In the genomic region with DNA sequence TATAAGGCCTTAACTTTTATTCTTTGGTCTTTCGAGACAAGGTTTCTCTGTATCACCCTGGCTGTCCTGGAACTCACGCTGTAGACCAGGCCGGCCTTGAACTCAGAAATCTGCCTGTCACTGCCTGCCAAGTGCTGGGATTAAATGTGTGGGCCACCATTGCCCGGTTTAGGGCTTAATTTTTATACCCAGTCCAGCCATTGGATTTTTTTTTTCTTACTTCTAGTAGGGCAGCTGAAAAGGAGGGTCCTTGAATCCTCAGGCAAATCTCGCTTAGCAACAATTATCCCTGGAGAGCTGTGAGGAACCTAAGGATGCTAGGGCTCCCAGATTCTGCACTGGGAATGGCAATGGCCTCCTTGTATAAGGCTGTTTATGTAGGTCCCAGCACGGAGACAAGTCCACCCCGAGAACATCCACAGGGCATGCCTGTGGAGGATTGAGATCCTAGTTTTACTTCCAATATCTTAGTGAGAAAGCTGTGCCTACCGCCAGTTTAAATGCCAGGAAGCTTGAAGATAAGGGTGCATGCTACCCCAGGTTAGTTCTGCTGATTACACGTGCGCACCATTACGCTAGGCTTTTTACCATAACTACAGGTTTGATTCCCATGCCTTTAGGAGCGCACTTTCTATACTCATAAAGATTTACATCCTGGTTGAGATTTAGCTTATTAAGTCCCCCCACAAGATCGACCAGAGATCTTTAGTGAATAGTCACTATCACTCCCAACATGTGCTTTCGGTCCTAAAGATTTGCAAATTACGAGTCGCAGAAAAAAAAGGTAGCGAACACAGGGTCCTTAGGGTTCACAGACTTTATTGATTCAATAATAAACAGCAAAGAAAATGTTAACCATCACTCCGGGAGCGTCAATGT, we compare ENCODE assay signal across 8 mouse cellular contexts. TPM values are rescaled to one million over a fixed set of nuclear protein-coding genes. Genes with fewer than 3 reads are reported as not detected.
DNase-seq lines count a peak whose midpoint lies in the region; ATAC-seq and TF ChIP-seq lines count a peak whose summit lies in the region.

No protein-coding gene starts in this region.

- 19% methylated on average over 19 of the region's 19 CpGs for WGBS in heart, embryonic 14.5 days
- 15% methylated on average over 19 of the region's 19 CpGs for WGBS in forebrain, postnatal 0 days

- peaks cover 13% of the 10 kb centered on the region for H3K36me3 ChIP-seq in heart, embryonic 14.5 days (ENCODE audit: control insufficient read depth, insufficient read depth, low read length)
- peaks cover 0 to 32% of the 10 kb centered on the region in 2 experiments; a peak in 2 of 4 replicates for H3K36me3 ChIP-seq in MEL (ENCODE audit: control insufficient read depth in 1 of 2, insufficient read depth in 2 of 2, low read length in 2 of 2)
- H3K36me3 ChIP-seq in forebrain, postnatal 0 days (ENCODE audit: insufficient read depth), result 0 out of 2 replicates have a peak, but pooled peaks cover 5% of the 10 kb centered on the region

- DNase-seq in heart, postnatal 25 days (ENCODE audit: low spot score), result no peak
- DNase-seq in MEL (ENCODE audit: low read depth, low spot score), result peak; percentile 64
- no peak for DNase-seq in forebrain, postnatal 0 days
- DNase-seq in cerebellum, postnatal 36 days, result no peak
- DNase-seq in left cerebral cortex, adult 18-20 months (ENCODE audit: low spot score in 2 of 2), result no peak
- no peak for DNase-seq in layer of hippocampus, postnatal 36 days

- no peak for ATAC-seq in heart, embryonic 14.5 days (ENCODE audit: insufficient number of reproducible peaks, insufficient read depth, low FRiP score, low read depth)
- no peak for ATAC-seq in forebrain, postnatal 0 days
- ATAC-seq in megakaryocyte-erythroid progenitor cell, adult 5-6 weeks (replicated peaks; ENCODE audit: low FRiP score, low TSS enrichment, poor library complexity, severe bottlenecking), result peak; percentile 34

- peak; percentile 41 to 52; a peak in 3 of 4 replicates for TF ChIP-seq POLR2A in MEL (IDR thresholded peaks at IDR 0.05; ENCODE audit: control insufficient read depth in 1 of 2, insufficient read depth in 1 of 2, low read depth in 1 of 2, low read length in 2 of 2, poor library complexity in 1 of 2)

- peaks cover 4 to 11% of the 10 kb centered on the region in 2 experiments for H3K4me1 ChIP-seq in heart, embryonic 14.5 days (ENCODE audit: control insufficient read depth in 2 of 2, insufficient read depth in 2 of 2, low read length in 2 of 2)
- H3K4me1 ChIP-seq in MEL (ENCODE audit: control insufficient read depth in 1 of 2, insufficient read depth in 2 of 2, low read length in 2 of 2), result peaks cover 0 to 13% of the 10 kb centered on the region in 2 experiments; a peak in 1 of 4 replicates
- peaks cover 5% of the 10 kb centered on the region; the same call in 1 of the 2 replicates for H3K4me1 ChIP-seq in forebrain, postnatal 0 days (ENCODE audit: insufficient read depth)

- H3K4me3 ChIP-seq in heart, embryonic 14.5 days (ENCODE audit: control insufficient read depth in 1 of 2, insufficient read depth in 1 of 2, low read depth in 1 of 2, low read length in 2 of 2), result peak overlapping the region; percentile 78 to 82
- H3K4me3 ChIP-seq in MEL (ENCODE audit: control insufficient read depth in 1 of 2, insufficient read depth in 1 of 2, low read depth in 2 of 2, low read length in 2 of 2), result peak overlapping the region; percentile 75 to 85
- peak overlapping the region; percentile 59 for H3K4me3 ChIP-seq in forebrain, postnatal 0 days (ENCODE audit: low read depth, low read length)

- TF ChIP-seq CTCF in MEL (IDR thresholded peaks at IDR 0.05 in 2 of 3, conservative IDR thresholded peaks at IDR 0.05 in 1 of 3; ENCODE audit: control insufficient read depth in 1 of 3, insufficient read depth in 1 of 3, low read depth in 2 of 3, low read length in 3 of 3, poor library complexity in 1 of 3, severe bottlenecking in 1 of 3), result no peak
- TF ChIP-seq CTCF in forebrain, postnatal 0 days (IDR thresholded peaks at IDR 0.05; ENCODE audit: low read depth), result no peak

- intact Hi-C loops in heart, postnatal 25 days (cut with DNase I), result loop anchor here (5.0 kb wide), 1 partner anchor 46 kb away; no protein-coding TSS in a partner anchor

- no peaks in the 10 kb centered on the region for H3K9me3 ChIP-seq in heart, embryonic 14.5 days (ENCODE audit: control insufficient read depth, low read length)
- H3K9me3 ChIP-seq in MEL (replicated peaks; ENCODE audit: insufficient read depth, low read length), result no peaks in the 10 kb centered on the region
- H3K9me3 ChIP-seq in forebrain, postnatal 0 days (ENCODE audit: low read length), result no peaks in the 10 kb centered on the region

- peak overlapping the region; percentile 63 to 82 for H3K27ac ChIP-seq in heart, embryonic 14.5 days (replicated peaks in 1 of 2; ENCODE audit: control insufficient read depth in 1 of 2, insufficient read depth in 1 of 2, low read depth in 2 of 2, low read length in 2 of 2)
- peak overlapping the region; percentile 91 for H3K27ac ChIP-seq in MEL (ENCODE audit: control insufficient read depth, low read depth, low read length)
- H3K27ac ChIP-seq in forebrain, postnatal 0 days (ENCODE audit: low read depth, low read length), result peak overlapping the region; percentile 85

- H3K4me2 ChIP-seq in heart, embryonic 14.5 days (ENCODE audit: low read length), result peak overlapping the region; percentile 90
- H3K4me2 ChIP-seq in forebrain, postnatal 0 days (ENCODE audit: low read depth), result peak overlapping the region; percentile 85

- no peak for TF ChIP-seq RAD21 in MEL (IDR thresholded peaks at IDR 0.05; ENCODE audit: low read depth, low read length)

- no peak for TF ChIP-seq EP300 in MEL (IDR thresholded peaks at IDR 0.05; ENCODE audit: low read depth in 1 of 2, low read length in 2 of 2)

- peak overlapping the region; percentile 90 for H3K9ac ChIP-seq in heart, embryonic 14.5 days (ENCODE audit: low read length)
- peak overlapping the region; percentile 94 for H3K9ac ChIP-seq in MEL (ENCODE audit: control insufficient read depth, low read depth, low read length, poor library complexity, severe bottlenecking)
- peak overlapping the region; percentile 63 for H3K9ac ChIP-seq in forebrain, postnatal 0 days

- H3K27me3 ChIP-seq in heart, embryonic 14.5 days (ENCODE audit: control insufficient read depth, insufficient read depth, low read length), result no peaks in the 10 kb centered on the region
- no peaks in the 10 kb centered on the region for H3K27me3 ChIP-seq in MEL (ENCODE audit: control insufficient read depth in 1 of 2, insufficient read depth in 2 of 2, low read length in 2 of 2)
- H3K27me3 ChIP-seq in forebrain, postnatal 0 days (ENCODE audit: insufficient read depth, low read length), result no peaks in the 10 kb centered on the region

- H3K79me2 ChIP-seq in MEL (ENCODE audit: control insufficient read depth, insufficient read depth, low read length, poor library complexity), result peaks cover 26% of the 10 kb centered on the region

RNA-seq across cellular contexts. Expression of gene 1810009A15Rik, which starts 0.8 kb away (rescaled TPM):
- 53.7 and 55.8 TPM in 2 replicates for polyA plus RNA-seq in heart, embryonic 14.5 days (2014; fragmentation: Nextera tagmentation; extraction: Ambion mirVana)
- 10 to 100 TPM; 17.6 to 19.8 TPM for total RNA-seq in heart, postnatal 25 days (2021)
- total RNA-seq in MEL (2012; rRNA removed), result 171 and 184 TPM in 2 replicates
- 100 to 1,000 TPM in 1 of 2 experiments, not detected in 1; 189 TPM for polyA plus RNA-seq in MEL (2012; ENCODE audit: insufficient read depth in 1 of 2, insufficient read length in 2 of 2, low read depth in 1 of 2, low replicate concordance in 2 of 2, missing spikeins in 1 of 2)
- total RNA-seq in forebrain, postnatal 0 days (2014; rRNA removed), result 26.0 and 37.5 TPM in 2 replicates
- polyA plus RNA-seq in forebrain, postnatal 0 days (2015; fragmentation: Nextera tagmentation; extraction: Ambion mirVana), result 31.9 and 45.7 TPM in 2 replicates
- total RNA-seq in megakaryocyte-erythroid progenitor cell, adult 5-6 weeks (2014; fragmentation: Nextera tagmentation), result 76.6 and 113 TPM in 2 replicates
- 94.2 and 120 TPM in 2 replicates for total RNA-seq in megakaryocyte-erythroid progenitor cell, adult 5-6 weeks (2017)
- 10 to 100 TPM; 20.2 to 23.0 TPM for total RNA-seq in left cerebral cortex, adult 18-20 months (2021)
- 10 to 100 TPM; 20.7 to 23.2 TPM for total RNA-seq in layer of hippocampus, postnatal 36 days (2021)

RNA-seq across cellular contexts. Expression of gene Gm49416, which starts 0.9 kb away (rescaled TPM):
- polyA plus RNA-seq in heart, embryonic 14.5 days (2014; fragmentation: Nextera tagmentation; extraction: Ambion mirVana), result not detected in 2 replicates
- 1 to 10 TPM in 1 of 2 experiments, under 1 TPM in 1; 0.68 to 2.0 TPM for total RNA-seq in heart, postnatal 25 days (2021)
- 0.77 TPM in 1 of 2 replicates, not detected in the other for total RNA-seq in MEL (2012; rRNA removed)
- polyA plus RNA-seq in MEL (2012; ENCODE audit: insufficient read depth in 1 of 2, insufficient read length in 2 of 2, low read depth in 1 of 2, low replicate concordance in 2 of 2, missing spikeins in 1 of 2), result 10 to 100 TPM in 1 of 2 experiments, not detected in 1; 31.2 TPM
- 0.95 TPM in 1 of 2 replicates, not detected in the other for total RNA-seq in forebrain, postnatal 0 days (2014; rRNA removed)
- 1.4 TPM in 1 of 2 replicates, not detected in the other for polyA plus RNA-seq in forebrain, postnatal 0 days (2015; fragmentation: Nextera tagmentation; extraction: Ambion mirVana)
- 2.5 and 25.7 TPM in 2 replicates for total RNA-seq in megakaryocyte-erythroid progenitor cell, adult 5-6 weeks (2014; fragmentation: Nextera tagmentation)
- not detected in 2 replicates for total RNA-seq in megakaryocyte-erythroid progenitor cell, adult 5-6 weeks (2017)
- 1 to 10 TPM; 2.1 to 3.8 TPM for total RNA-seq in left cerebral cortex, adult 18-20 months (2021)
- 1 to 10 TPM in 1 of 2 experiments, under 1 TPM in 1; 0.99 to 2.3 TPM for total RNA-seq in layer of hippocampus, postnatal 36 days (2021)

RNA-seq across cellular contexts. Expression of gene Gm49403, which starts 4.1 kb away (rescaled TPM):
- not detected in 2 replicates for polyA plus RNA-seq in heart, embryonic 14.5 days (2014; fragmentation: Nextera tagmentation; extraction: Ambion mirVana)
- total RNA-seq in heart, postnatal 25 days (2021), result not detected
- total RNA-seq in MEL (2012; rRNA removed), result not detected in 2 replicates
- polyA plus RNA-seq in MEL (2012; ENCODE audit: insufficient read depth in 1 of 2, insufficient read length in 2 of 2, low read depth in 1 of 2, low replicate concordance in 2 of 2, missing spikeins in 1 of 2), result not detected
- not detected in 2 replicates for total RNA-seq in forebrain, postnatal 0 days (2014; rRNA removed)
- not detected in 2 replicates for polyA plus RNA-seq in forebrain, postnatal 0 days (2015; fragmentation: Nextera tagmentation; extraction: Ambion mirVana)
- total RNA-seq in megakaryocyte-erythroid progenitor cell, adult 5-6 weeks (2014; fragmentation: Nextera tagmentation), result not detected in 2 replicates
- not detected in 2 replicates for total RNA-seq in megakaryocyte-erythroid progenitor cell, adult 5-6 weeks (2017)
- total RNA-seq in left cerebral cortex, adult 18-20 months (2021), result not detected
- not detected for total RNA-seq in layer of hippocampus, postnatal 36 days (2021)

RNA-seq across cellular contexts. Expression of gene Lbhd1, which starts 4.3 kb away (rescaled TPM):
- 48.3 and 51.5 TPM in 2 replicates for polyA plus RNA-seq in heart, embryonic 14.5 days (2014; fragmentation: Nextera tagmentation; extraction: Ambion mirVana)
- total RNA-seq in heart, postnatal 25 days (2021), result 1 to 10 TPM; 1.4 to 5.9 TPM
- total RNA-seq in MEL (2012; rRNA removed), result 10.3 and 15.5 TPM in 2 replicates
- polyA plus RNA-seq in MEL (2012; ENCODE audit: insufficient read depth in 1 of 2, insufficient read length in 2 of 2, low read depth in 1 of 2, low replicate concordance in 2 of 2, missing spikeins in 1 of 2), result 100 to 1,000 TPM in 1 of 2 experiments, 10 to 100 TPM in 1; 46.5 to 123 TPM
- 5.0 and 7.2 TPM in 2 replicates for total RNA-seq in forebrain, postnatal 0 days (2014; rRNA removed)
- polyA plus RNA-seq in forebrain, postnatal 0 days (2015; fragmentation: Nextera tagmentation; extraction: Ambion mirVana), result 30.3 and 36.5 TPM in 2 replicates
- total RNA-seq in megakaryocyte-erythroid progenitor cell, adult 5-6 weeks (2014; fragmentation: Nextera tagmentation), result 27.8 and 35.8 TPM in 2 replicates
- total RNA-seq in megakaryocyte-erythroid progenitor cell, adult 5-6 weeks (2017), result 18.0 and 18.4 TPM in 2 replicates
- 1 to 10 TPM; 8.2 TPM for total RNA-seq in left cerebral cortex, adult 18-20 months (2021)
- total RNA-seq in layer of hippocampus, postnatal 36 days (2021), result 1 to 10 TPM; 4.7 to 6.3 TPM

RNA-seq across cellular contexts. Expression of gene Ints5, which starts 5.0 kb away (rescaled TPM):
- 18.2 TPM in 2 replicates for polyA plus RNA-seq in heart, embryonic 14.5 days (2014; fragmentation: Nextera tagmentation; extraction: Ambion mirVana)
- 10 to 100 TPM; 11.2 to 11.8 TPM for total RNA-seq in heart, postnatal 25 days (2021)
- total RNA-seq in MEL (2012; rRNA removed), result 38.1 and 43.9 TPM in 2 replicates
- 10 to 100 TPM in 1 of 2 experiments, not detected in 1; 51.5 TPM for polyA plus RNA-seq in MEL (2012; ENCODE audit: insufficient read depth in 1 of 2, insufficient read length in 2 of 2, low read depth in 1 of 2, low replicate concordance in 2 of 2, missing spikeins in 1 of 2)
- 26.1 and 29.9 TPM in 2 replicates for total RNA-seq in forebrain, postnatal 0 days (2014; rRNA removed)
- 23.6 and 26.8 TPM in 2 replicates for polyA plus RNA-seq in forebrain, postnatal 0 days (2015; fragmentation: Nextera tagmentation; extraction: Ambion mirVana)
- total RNA-seq in megakaryocyte-erythroid progenitor cell, adult 5-6 weeks (2014; fragmentation: Nextera tagmentation), result 31.4 and 37.7 TPM in 2 replicates
- 16.6 and 17.1 TPM in 2 replicates for total RNA-seq in megakaryocyte-erythroid progenitor cell, adult 5-6 weeks (2017)
- 10 to 100 TPM; 23.9 to 24.6 TPM for total RNA-seq in left cerebral cortex, adult 18-20 months (2021)
- 10 to 100 TPM; 25.2 to 26.3 TPM for total RNA-seq in layer of hippocampus, postnatal 36 days (2021)
